Mouse (Mus musculus): Measurements from ENCODE around the gene Serpinb9e. TPM values are rescaled to one million over a fixed set of nuclear protein-coding genes. Genes with fewer than 3 reads are reported as not detected.

Gene Serpinb9e
- not detected in 2 replicates for polyA plus RNA-seq (2021; fragmentation: Nextera tagmentation)
- long read RNA-seq, experiment 1: 0 reads
- long read RNA-seq, experiment 2: 0 reads

DNA sequence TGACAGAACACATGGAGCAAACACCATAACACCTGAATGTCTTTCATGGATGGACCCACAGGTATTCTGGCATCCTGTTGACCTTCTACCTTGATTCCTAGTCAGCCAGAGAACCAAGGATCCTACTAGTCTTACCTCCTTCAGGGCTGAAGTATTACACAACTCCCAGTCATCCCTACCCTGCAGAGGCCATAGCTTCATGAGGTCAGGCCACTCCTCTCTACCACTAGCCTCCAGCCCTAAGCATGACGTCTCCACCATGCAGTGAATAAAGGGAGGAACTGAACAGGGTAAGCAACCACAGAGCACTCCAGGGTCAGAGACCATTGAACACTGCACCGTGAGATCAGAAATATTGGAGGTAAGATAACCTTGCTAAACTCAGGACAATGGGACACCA, at the start of gene Serpinb9e:
Gene Serpinb9e (plus strand): TSS at position 301 of the 400 bp plus-strand sequence.

Other genes starting within 250 kb of the Serpinb9e start
- 3.8 and 4.6 TPM in 2 replicates for gene Serpinb9, start 246.4 kb upstream of the Serpinb9e start, polyA plus RNA-seq (2021; fragmentation: Nextera tagmentation)
- 0.03 TPM in 1 of 2 replicates, not detected in the other for gene Serpinb9b, start 222.2 kb upstream of the Serpinb9e start, polyA plus RNA-seq (2021; fragmentation: Nextera tagmentation)
- gene Serpinb1b, start 171.0 kb upstream of the Serpinb9e start, polyA plus RNA-seq (2021; fragmentation: Nextera tagmentation): 1.1 and 1.9 TPM in 2 replicates
- gene Serpinb9c, start 89.9 kb upstream of the Serpinb9e start, polyA plus RNA-seq (2021; fragmentation: Nextera tagmentation): not detected in 2 replicates
- not detected in 2 replicates for gene Serpinb9d, start 56.7 kb upstream of the Serpinb9e start, polyA plus RNA-seq (2021; fragmentation: Nextera tagmentation)
- gene Serpinb9f, start 74.5 kb downstream of the Serpinb9e start, polyA plus RNA-seq (2021; fragmentation: Nextera tagmentation): not detected in 2 replicates
- gene Gm11397, start 146.1 kb downstream of the Serpinb9e start, polyA plus RNA-seq (2021; fragmentation: Nextera tagmentation): not detected in 2 replicates
- gene Serpinb9g, start 235.2 kb downstream of the Serpinb9e start, polyA plus RNA-seq (2021; fragmentation: Nextera tagmentation): not detected in 2 replicates